Mouse (Mus musculus) adrenal gland, postnatal 36 days (tissue): ENCODE measurements around the gene Bcl7a. TPM values are rescaled to one million over a fixed set of nuclear protein-coding genes. Genes with fewer than 3 reads are reported as not detected.

Experiments
- DNase-seq, 2 experiments: peaks; one replicate each; pipeline ENCODE4 v3.0.0; 2021; ENCODE audit warnings: mixed read lengths in 1 of 2
- long read RNA-seq, 2 experiments: library from polyadenylated mRNA; stranded (forward); transcript quantifications; one replicate each; pipeline ENCODE4 v2.0.0; 2021; ENCODE audit warnings: borderline sequencing depth in 2 of 2
- total RNA-seq, 2 experiments: library from RNA; stranded (reverse); gene quantifications; 2 replicates each; pipeline ENCODE4 v1.2.3; 2021

The Bcl7a gene
- 10 to 100 TPM in 1 of 2 experiments, 1 to 10 TPM in 1; 7.0 to 10.1 TPM for total RNA-seq
- long read RNA-seq, experiment 1 = 0 reads
- long read RNA-seq, experiment 2, partial matches to known transcripts = 0 of 1 reads
- long read RNA-seq, experiment 2, other reads (novel, unspliced or antisense) = 1 of 1 reads

DNA sequence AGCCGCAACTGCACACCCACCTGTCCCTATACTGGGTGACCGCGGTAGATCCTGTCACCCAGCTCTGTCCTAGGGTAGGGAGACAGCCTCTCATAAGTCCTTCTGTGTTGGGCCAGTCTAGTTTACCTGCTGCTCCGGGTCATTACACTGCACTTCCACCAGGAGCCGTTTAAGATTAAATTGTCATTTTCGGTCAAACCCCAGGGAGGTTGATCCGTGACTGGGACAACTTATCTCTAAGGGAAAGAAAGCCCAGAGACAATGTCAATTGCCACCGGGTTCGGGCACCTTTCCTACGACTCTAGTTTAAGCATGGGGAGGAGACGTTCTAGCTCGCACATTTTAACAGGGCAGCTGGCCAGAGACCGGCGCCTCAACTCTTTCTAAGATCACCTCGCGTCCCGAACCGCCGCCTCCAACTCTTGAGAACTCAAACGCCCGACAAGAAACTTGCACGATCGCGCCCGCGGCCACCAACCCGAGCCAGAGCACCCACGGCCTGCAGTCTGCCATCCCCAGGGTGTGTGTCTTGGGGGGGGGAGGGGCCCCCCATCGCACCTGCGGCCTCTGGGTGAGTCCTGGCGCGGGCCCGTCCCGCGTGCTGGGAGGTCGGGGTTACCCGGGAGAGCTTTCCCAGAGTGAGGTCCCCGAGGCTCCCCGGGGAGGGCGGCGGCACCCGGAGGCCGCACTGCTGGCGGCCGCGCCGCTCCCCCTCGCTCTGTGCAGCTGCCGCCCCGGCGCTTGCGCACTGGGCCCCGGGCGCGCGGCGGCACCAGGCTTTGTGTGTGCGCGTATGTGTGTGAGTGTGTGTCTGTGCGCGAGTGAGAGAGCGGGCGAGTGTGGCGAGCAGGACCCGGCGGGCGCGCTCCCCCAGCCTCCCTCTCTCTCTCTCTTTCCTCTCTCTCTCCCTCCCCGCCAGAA, at the start of gene Bcl7a:
TSS of gene Bcl7a (plus strand) at position 128 of the 921 bp plus-strand sequence.
- DNase-seq = peak; percentile 92 to 93

DNA sequence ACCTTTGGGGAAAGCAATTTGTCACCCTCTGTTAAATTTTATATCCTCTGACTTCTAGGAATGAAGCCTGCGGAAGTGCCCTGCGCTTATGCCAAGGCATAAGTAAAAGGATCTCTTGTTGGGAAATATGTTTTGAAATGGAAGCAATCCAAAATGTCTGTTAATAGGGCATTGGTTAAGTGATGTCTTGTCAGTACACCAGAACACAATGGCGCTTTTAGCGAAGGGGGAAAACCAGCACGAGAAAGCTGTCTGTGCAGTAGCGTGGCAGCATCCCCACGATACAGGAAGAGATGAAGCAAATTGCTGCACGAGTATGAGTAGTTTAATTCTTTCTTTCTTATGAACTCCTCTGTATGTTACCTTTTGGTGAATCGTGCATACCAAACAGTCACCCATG, 49.0 kb upstream of the Bcl7a start:
- DNase-seq = no peak

DNA sequence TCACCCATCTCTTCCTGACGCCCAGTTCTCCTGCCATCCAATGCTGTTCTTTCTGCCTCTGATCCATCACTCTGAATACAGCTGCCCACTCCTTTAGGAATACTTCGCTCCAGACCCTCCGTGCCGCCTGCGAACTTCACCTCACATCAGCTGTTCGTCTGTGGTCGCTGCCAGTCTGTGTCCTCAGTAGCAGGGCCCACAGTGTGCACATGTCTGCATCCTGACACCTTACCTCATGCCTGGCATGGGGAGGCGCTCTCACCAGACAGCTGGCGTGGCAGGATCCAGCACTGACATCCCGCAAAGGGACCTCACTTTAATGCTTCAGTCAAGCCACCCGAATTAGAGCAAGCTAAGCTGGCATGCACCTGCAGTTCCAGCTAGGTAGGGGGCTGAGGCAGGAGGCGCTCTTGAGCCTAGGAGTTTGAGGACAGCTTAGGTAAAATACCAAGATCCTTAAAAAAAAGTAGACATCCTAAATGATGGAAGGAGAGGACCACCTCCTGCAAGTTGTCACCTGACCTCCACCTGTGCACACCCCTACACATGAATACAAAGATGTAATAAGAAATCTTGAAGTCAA, 47.3 kb upstream of the Bcl7a start:
- DNase-seq = no peak

DNA sequence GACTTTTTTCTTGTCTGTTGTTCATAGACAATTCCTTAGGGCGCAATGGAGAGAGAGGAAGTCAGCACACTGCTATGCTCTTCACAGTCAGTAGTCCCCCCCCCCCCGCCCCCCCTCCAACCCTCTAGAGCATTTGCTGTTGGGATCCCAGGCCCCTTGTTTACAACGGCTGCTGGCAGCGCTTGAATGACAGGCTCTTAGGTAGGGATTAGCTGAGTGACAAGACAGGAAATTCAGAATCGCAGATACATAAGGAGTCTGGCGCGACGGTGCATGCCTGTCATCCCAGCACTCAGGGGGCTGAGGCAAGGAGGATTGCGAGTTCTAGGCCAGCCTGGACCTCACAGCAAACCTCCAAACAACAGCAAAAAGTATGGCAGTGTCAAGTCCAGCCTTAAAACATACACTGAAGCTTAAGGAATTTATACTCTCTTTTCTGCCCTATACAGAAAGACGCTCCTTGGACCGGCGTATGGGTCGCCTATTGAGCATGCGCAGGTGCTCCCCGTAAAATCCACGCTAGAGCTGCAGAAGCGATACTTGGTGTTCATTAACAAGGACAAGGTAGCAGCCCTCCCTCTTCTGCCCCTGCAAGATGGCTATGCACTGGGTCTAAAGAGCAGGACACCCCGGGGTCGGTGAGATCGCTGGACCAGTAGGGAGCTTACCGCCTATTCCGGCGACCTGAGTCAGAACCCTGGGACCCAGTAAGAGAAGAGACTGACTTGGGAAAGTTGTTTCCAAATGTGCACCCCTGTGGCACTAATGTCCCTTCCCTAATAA, 46.5 kb upstream of the Bcl7a start:
- no peak for DNase-seq

GRCm38 (mm10) chr5:123297830-123298229, 45.8 kb upstream of the Bcl7a start:
- DNase-seq = no peak

DNA sequence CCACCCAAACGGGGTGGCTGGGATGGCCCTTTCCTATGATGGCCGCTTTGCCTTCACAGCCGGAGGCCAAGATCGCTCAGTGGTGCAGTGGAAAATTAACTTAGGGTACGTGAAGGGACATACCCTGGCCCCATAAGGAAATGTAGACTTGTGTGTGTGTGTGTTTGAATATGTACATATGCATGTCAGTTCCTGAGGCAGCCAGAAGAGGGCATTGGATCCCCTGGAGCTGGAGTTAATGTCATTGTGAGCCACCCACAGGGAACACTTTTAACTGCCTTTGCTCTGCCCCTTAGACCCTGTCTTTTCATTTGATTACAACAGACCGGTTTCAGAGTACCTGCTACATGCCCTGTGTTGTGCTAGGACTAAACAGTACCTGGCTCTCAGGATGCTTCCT, 45.1 kb upstream of the Bcl7a start:
- DNase-seq = no peak

DNA sequence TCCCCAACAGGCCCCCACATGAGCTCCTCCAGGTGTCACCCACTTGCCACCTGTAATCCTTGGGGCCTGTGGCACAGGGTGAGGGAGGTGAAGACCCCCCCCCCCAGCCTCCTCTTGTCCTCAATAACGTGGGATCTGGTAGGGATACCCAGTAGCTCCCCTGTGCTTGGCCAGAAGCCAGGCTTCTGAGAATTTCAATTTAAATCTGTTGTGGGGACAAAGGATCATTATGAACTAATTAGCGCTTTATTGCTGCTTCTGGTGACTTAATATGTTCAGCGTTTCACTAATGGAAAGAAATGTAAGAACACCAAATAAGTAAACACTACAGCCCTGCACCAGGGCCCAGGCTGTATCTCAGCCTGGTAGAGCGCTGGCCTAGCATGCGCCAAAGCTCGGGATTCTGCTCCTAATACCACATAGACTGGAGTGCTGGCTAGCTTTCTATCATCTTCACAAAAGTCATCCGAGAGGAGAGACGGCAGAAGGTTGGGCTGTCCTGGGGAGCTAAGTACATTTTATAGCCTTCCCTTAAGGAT, 43.1 kb upstream of the Bcl7a start:
- no peak for DNase-seq

DNA sequence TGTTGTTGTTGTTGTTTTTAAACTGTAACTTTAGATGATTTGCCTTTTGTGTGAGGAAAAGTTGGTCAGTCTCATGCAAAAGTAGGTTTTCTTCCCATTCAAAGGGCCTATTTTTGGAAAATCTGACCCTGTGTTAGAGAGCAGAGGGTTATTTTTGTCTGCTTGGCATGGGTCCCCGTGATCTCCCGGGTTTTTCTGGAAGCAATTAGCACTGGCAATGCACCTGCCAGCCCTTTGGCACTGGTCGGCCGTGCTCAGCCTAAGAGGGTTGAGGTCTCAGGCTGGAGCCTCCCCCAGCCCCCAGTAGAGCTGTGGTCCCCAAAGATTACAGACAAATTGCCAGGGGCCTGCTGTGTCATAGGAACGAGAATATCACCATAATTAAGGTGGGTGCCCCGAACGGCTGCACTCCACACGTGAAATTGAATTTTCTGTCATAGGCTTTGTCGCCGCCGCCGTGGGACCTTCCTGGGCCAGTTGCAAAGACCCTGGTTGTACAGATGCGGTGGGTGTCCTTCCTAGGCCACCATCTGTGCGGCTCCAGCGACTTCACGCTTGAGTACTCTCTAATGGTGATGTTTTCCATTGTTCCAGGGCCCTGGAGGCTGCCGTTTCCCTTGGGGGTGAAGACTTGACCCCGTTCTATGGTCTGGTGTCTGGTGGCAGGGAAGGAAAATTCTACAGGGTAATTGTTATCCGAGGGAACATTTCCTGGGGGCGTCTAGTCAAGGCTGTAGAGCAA, 41.7 kb upstream of the Bcl7a start:
- DNase-seq = peak in 1 of 2 experiments; percentile 20

DNA sequence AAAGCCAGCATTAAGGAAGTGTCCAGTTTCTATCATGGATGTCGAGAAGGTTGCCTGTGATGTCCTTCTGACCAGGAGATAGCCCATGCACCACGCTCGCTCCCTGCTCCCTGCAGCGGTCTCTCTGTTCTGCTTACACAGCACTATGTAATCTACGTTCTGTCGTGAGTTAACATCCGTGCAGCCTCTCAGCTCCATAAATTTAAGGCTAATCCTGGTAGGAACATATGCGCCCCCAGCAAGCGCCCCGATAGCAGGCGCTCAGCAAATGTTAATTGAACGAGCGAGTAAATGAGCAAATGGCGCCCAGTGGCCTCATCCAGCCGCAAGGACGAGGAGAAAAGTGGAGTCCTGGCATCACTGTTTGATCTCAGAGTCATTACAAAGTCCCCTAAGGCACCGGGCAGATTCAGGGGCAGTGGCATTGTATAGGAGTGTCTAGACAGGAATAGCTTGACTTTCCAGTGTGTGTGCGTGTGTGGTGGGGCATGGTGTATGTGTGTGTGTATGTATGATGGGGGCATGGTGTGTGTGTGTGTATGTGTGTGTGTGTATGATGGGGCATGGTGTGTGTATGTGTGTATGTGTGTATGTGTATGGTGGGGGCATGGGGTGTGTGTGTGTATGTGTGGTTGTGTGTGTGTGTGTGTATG, 35.9 kb upstream of the Bcl7a start:
- DNase-seq = no peak

DNA sequence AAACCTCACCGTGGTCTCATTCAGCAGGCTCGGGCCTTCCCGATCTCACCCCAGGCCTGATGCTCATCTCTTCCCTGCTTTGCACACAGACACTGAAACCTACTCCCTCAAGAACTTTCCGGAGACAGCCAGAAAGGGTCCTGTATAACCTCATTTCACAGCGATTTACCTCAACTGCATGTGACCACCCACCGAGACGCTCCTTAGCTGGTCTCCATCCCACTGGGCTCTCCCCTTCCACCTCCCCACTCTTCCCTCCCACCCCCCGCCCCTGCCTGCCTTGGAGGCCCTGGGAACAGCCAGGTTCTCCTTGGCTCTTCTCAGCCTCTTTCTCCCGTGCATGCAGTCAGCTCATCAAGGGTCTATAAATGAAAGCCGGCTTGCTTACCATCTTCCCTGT, 33.8 kb upstream of the Bcl7a start:
- no peak for DNase-seq

- DNase-seq = no peak
Observed at GRCm38 (mm10) chr5:123310221-123310620, 33.4 kb upstream of the Bcl7a start.

- DNase-seq = no peak
Observed at GRCm38 (mm10) chr5:123313058-123313630, 30.5 kb upstream of the Bcl7a start.

DNA sequence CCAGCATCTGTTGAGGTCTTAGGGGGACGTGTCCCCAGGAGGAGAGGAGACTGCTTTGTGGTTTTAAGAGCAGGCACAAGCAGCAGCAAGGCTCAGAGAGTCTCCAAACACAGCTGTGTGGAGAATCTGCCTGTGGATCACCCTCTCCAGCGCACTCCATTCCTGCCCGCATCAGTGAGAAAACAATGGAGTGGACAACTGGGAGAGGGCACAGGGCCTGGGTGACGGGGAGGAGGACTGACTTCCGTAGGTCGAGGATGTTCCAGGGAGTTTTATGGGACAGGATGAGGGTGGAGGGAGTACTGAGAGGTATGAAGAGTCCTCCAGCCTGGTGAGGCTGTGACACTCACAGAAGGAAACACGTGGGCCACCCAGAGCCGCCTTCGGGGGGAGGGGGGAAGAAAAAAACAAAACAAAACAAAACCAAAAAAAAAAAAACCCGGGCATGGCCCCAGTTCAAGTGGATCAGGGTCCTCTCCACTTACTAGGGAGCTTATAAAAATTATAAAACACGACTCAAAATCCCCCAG, 29.7 kb upstream of the Bcl7a start:
- DNase-seq = peak in 1 of 2 experiments; percentile 14

DNA sequence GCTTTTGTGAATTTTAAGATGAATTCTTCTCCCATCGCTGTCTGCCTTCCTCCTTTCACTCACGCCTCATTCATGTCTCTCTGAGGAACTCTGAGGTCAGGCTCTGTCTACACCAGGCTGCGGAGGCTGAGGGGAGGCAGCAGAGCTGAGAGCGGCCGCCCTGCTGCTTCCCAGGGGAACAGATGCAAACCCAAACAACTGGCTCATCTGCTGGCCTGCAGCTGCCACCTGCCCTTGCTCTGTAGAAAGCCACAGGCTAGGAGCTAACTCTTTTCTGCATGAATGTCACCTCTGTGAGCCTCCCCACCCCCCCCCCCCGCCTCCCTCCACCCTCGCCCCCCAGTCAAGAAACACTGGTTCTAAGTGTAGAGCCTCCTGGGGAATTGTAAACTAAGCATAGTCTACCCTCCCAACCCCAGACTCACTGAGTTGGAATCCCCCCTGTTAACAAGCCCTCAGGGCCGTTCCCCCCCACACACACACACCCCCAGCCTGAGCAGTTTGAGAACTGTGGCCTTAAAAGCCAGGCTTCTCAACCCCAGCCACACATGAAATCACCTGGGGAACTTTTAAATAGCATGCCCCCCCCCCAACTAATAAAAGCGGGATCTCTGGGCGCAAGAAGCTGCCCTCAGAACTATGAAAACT, 28.3 kb upstream of the Bcl7a start:
- no peak for DNase-seq

DNA sequence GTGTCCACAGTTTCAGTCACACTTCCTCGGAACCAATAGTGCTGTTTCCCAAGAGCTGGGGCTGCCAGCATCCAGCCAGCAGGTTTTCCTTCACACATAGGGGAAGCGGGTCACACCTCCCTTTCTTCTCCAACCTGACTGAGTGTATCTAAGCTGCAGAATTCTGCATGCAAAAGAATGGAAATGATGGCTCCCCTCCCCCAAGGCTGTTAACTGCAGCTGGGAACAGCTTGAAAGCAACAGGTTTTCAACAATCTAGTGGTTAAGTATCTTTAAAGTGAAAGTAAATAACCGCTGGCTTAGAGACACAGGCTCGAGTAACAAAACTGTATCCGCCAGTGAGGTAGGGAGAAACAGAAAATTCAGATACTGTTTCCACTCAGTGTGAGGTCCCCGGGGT, 25.6 kb upstream of the Bcl7a start:
- peak in 1 of 2 experiments; percentile 15 for DNase-seq

DNA sequence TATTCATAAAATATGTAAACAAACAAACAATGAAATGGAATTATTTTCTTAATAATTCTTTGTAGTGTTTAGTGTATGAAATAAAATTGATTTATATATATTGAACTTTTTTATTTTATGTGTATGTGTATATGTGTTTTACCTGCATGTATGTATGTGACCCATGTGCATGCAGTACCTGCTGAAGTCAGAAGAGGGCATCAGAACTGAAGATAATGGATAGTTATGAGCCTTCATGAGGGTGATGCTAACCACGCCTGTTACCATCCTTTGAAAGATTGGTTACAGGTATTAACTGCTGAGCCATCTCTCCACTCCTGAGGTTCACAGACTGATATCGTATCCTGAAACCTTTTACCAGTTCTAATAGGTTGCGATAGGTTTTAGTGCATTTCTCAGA, 23.5 kb upstream of the Bcl7a start:
- DNase-seq = no peak

DNA sequence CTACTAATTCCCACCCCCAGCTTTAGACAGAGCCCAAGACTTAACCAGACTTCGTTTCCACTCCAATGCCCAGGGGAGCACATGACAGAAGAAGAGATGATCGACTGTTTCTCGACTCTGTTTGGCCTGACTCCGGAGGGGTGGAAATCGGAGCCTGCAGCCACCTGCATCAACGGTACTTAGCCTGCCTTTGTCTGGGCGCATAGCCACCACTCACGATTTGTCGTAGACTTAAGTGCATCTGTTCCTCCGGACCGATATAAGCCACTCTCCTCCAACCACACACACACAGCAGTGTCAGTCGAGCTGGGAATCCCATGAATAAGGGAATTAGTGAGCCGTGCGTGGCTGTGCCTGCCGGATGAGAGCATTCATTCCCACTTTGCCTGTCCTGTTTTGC, 19.4 kb upstream of the Bcl7a start:
- DNase-seq = no peak

DNA sequence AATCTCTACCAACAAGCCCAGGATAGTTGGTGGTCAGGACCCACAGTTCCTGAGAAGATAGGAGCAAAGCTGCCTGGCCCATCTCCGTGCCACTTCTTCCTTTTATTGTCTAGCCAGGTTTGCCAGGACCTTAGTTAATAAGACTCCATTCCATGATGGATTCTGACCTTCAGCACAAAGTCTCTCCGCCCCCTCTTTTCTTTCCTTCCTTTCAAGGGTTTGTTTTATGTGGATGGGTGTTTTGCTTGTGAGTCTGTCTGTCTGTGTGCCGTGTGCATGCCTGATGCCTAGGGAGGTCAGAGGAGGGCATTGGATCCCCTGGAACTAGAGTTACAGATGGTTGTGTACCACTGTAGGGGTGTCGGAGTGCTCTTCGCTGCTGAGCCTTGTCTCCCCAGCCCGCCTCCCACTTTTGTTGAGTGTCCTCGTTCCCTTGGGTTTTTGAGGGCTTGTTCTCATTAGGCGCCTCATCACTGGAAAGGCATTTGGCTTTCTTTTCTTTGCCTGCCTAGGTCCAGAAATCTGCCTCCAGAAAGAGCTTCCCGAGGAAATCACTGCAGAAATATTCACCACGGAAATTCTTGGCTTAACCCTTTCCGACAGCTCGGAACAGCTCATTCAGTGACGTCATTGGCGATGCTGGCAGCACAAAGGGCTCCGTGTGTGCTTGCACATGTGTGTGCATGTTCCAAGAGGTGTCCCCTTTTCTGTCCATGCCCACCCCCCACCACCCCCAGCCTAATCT, 17.5 kb upstream of the Bcl7a start:
- DNase-seq = no peak

- DNase-seq = no peak
Observed at GRCm38 (mm10) chr5:123326751-123327148, 16.9 kb upstream of the Bcl7a start.
